Mouse (Mus musculus) c-Kit-positive CD71-positive TER-119-positive erythroid progenitor cells, embryonic 14.5 days (primary cell): ENCODE data around the gene Tnfrsf8.
"Not testable (repeated sequence)": the region's sequence is repeated elsewhere in the genome, so short reads cannot be mapped to it uniquely, and the experiment has no call there.

Experiments used
- DNase-seq: peaks from one replicate; pipeline ENCODE4 v3.0.0-alpha.2; 2013; ENCODE audit warnings: low spot score

The Tnfrsf8 gene

DNA sequence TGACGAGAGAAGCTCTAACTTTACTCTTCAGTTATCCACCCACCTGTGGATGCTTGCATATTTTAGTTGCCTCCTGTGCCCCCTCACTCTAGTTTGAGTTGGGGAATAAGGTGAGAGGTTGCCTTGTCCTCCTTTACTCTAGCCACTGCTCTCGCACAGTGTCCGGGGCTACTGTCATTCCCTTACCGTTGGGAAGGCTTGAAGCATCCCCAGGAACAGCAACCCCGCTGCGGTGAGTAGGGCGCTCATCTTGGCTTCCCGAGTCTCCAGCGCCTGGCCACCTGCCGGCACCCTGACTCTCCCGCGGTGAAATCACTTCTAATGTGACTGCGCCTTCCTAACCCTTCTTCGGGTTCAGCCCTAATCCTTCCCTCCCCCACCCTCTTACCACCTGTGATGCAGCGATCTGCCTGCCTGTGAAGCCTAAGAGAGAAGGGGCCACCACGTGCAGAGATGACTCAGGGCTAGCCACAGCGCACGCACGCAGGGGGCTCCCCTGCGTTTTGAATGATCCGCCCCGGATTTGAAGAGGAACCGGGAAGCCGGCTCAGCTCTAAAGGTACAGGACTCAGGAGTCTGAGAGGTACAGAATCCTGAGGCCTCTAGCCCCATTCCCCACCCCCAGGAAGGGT is at the start of gene Tnfrsf8:
Gene Tnfrsf8 (minus strand): TSS at position 329 of the 632 bp plus-strand sequence.
- no peak for DNase-seq

DNA sequence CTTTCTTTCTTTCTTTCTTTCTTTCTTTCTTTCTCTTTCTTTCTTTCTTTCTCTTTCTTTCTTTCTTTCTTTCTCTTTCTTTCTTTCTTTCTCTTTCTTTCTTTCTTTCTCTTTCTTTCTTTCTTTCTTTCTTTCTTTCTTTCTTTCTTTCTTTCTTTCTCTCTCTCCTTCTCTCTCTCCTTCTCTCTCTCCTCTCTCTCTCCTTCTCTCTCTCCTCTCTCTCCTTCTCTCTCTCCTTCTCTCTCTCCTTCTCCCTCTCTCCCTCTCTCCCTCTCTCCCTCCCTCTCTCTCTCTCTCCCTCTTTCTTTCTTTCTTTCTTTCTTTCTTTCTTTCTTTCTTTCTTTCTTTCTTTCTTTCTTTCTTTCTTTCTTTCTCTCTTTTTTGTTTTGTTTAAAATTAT is 46.7 kb upstream of the Tnfrsf8 start:
- not testable (repeated sequence) for DNase-seq

DNA sequence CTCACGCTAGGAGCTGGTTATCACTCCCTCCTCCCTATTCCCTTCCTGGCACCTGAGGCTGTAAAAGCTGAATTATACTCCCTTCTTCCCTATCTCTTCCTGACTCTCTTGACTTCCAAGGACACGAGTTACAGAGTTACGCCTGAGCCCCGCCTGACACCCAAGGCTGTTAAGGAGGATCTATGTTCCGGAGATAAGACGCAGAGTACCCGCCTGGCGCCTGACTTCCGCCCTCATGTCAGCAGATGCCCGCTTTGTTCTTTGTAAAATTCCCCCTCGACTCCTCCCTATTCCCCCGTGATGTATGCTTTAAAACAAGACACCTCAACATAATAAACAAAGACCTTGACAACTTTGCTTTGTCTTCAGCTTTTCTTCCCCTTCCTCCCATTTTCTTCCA is 46.1 kb upstream of the Tnfrsf8 start:
- DNase-seq: no peak

DNA sequence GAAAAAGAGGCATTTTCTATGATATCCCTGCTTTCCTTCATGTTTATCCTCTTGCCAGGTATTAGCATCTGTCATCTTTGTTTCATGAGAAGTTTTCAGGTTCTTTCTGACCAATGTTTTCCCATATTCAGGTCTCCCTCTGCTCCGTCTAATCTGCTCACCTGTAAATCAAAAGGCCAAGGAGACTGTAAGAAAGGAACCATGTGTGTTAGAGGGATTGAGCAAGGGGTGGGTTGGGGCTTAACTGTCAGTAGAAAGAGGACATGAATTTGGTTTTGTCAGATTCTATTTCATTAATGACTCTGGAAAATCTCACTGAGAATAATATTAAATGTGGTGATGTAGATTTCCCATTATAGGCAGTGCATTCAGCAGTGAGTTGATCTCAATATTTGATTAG is 45.6 kb upstream of the Tnfrsf8 start:
- DNase-seq: no peak

DNA sequence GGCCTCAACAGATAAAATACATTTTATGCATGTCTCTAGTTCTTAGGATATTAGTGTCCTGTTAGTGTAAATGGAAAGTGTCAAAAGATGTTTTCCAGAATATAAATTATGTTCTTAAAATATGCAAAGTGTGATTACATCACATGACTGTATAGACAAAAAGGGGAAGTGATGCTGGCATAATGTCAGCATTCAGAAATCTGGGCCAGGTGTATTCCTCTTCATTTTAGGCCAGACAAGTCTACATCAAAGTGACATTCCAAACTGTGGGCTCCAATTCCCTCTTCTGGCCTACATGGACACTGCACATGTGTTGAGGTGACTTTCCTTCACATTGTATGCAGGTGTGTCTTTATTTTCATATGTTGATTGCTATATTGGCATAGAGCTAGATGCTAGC is 41.3 kb upstream of the Tnfrsf8 start:
- no peak for DNase-seq

DNA sequence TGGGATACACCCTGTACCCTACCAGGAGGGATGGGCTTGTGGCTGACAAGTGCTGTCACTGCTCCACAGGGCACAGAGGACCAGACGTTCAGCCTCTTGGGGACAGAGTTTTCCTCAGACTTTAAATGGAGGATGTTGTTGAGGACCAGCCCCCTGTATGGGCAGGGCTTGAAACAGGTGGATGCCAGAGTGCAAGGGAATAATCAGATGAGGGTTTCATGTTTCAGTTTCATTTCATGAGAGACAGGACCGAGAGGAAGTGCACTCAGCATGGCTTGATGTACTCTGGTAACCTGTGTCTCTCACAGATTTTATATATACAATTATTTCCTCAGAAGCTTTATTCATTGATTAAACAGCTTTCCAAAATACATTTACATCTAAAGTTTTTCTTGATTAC is 38.9 kb upstream of the Tnfrsf8 start:
- no peak for DNase-seq

DNA sequence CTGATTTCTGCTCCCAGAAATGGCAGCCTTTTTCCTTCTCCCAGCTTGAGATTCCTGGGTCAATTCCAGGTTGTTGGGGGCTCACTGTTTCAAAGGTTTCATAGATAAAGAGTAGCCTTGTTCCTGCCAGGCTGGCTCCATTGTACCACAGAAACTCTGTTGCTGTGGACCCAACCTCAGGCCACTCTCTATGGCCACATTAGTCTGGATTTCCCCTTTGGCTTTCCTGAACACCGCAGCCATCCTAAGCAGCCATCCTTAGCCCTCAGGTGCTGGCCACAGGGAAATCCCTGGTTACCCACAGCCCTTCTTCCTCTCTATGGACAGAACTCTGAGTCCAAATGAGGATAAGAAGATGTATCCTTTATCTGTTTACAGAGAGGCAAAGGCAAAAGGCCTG is 30.0 kb upstream of the Tnfrsf8 start:
- no peak for DNase-seq

DNA sequence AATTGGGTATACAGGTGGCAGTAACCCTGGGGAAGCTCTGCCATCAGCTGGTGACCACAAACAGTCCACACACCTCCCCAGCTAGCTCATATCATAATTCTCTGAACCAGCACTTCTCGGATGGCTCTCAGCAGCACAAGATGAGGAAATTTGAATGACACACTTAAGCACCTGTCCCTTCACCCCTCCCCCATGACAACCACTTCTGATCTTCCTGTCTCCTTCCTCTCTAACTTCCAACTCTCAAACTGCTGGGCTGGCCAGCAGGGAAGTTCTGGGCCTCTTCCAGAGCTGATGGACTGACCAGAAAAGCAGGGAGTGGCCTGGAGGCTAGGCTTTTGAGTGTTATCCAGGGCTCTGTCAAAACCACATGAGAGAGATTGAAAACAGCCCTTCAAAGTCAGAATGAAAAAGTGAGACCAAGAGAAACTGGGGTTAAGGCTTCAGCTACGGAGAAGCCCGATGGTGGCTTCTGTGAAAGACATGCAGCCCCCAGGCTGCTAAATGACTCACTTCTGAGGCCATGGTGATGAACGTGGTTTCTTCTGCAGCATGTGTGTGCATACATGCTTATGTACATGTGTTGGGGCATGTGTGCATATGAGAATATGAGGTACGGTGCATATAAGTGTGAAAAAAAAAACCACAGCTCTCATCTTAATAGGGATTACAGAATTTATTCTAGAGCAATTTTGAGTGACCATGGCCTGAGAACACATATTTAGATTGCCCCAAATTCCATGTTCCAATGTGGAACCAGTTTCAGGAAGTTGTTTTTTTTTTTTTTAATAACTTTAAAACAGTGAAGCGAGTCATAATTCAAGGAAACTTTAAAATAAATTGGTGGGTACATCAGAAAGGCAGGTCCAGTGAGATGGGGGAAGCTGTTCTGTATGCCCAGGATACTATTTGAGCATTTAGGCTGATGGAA is 27.2 kb upstream of the Tnfrsf8 start:
- DNase-seq: no peak

DNA sequence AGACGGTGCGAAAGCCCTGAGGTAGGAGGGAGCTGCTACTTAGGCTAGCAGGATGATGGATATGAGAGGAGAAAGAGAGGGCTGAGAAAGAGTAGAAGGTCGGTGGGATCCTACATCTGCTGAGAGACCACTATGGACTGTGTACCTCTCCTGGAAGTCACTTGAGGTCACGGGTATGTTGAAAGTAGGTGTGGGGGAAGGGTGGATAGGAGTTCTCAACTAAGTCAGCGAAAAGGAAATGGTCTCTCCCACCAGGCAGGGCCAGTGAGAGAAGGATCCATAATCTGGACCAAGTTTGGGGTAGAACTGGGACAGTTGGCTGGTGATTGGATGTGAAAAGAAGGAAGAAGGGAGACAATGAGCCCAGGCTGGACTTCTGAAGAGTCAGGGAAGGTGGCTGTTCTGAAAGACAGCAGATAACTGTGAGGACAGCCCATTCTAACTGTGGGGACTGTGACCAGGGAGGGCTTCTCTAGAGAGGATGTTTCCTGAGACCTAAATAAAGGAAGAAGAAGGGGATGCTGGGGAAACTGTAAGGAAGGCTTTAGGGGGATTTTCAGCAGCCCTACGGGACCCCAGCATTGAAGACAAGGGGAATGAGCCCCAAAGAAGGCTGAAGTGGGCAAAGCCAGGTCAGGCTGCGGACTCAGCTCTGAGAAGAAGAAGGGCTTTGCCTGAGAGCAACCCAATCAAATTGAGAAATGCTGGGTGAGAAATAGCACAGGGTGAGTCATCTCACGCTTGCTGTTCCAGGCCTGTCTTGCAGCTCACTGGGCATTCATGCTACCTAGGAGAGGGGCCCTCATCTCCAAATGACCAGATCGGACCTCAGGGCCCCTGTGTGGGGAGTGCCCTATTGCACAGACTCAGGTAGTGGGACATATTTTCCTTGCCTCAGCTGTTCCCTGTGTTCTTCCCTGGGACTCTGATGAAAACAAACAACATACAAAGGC is 23.2 kb upstream of the Tnfrsf8 start:
- no peak for DNase-seq

DNA sequence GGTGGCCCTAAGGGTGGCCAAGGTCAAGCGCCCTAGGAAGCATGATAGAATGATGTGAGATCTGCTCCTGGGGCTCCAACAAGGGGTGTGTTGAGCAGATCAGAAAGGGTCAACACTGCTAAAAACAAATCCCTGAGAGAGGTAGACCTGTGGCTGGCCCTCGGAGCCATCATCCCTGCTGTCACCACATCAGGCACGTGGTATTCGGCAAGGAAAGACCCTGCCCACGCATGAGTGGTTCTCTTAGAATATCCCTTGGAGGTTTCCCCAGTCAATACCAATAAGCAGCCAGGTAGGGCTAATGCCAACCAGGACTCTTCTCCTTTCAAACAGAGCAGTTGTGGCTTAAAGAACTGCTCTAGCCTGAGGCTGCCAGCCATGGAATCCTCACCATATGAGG is 21.6 kb upstream of the Tnfrsf8 start:
- DNase-seq: no peak

DNA sequence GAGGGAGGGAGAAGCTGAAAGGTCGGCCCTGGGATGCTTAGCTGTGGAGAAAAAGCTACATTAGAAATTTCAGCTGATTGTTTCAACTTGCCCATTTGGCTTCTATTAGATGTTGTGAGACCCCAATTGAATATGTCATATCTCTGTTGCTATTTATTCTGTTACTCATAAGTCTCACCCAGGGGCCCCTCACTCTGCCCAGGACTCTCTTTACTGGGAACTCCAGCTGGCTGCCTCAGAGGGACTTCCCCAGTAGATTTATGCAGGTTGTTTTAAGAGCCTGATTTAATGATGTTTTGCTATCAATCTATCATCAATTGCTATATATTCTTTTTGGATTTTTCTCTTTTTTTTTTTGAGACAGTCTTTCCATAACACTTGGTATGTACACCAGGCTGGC is 21.1 kb upstream of the Tnfrsf8 start:
- no peak for DNase-seq

DNA sequence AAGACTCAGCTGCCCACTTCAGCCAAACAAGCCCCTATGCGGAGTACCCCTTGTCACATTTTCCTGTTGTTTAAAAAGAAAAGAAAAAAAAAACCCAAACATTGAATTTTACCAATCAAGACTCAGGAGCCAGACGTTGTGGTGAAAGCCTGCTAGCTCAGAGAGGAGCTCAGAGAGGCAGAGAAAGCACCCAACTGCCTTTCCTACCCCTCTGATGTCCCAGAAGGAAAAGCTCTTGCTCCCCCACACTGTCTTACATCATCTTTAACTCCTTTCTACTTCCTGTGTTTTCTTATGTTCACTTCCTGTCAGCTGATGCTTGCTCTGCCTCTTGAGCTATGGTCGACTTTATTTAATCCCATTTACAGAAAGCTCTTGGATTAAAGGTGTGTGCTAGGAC is 8.7 kb upstream of the Tnfrsf8 start:
- DNase-seq: no peak

DNA sequence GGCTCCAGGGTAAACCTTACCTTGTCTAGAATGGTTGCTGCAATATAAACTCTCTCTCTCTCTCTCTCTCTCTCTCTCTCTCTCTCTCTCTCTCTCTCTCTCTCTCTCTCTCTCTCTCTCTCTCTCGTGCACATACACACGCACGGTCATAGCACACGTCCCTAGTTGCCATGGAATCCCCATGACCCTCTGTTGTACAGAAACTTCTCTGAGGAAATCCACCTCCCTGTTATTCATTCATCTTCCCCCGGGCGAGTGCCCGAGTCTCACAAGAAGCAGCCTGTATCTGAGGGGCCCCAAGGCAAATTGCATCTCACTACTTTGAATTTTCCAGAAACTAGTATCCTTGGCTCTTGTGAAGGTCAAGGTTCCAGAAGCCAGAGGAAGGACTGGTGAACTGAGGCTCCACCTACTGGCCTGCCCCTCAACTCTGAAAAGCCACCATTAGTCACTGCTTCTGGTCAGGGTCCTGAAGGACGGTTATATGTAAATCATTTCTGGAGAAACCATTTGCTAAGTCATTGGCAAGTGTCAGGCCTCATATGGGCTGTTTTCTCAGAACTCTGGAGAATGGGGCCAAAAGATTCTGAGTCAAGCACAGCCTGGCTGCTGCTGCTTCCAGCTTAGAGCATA is 8.1 kb upstream of the Tnfrsf8 start:
- no peak for DNase-seq

DNA sequence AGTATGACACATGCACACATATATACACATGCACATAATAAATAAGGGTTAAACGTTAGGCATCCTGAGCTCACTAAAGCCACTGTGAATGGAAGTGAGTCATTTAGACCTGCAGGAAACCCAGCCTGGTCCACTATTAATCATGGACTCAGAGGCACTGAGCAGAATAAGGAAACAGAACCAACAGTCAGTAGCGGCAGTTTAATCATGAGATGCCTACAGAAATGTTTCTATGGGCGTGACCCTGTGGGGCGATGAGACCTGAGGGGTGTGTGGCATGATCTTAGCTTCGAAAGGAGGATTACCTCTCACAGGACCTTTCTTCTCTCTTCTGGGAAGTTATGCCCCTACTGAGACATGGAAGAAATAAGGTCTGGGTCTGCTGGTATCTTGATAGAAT is 7.2 kb upstream of the Tnfrsf8 start:
- DNase-seq: no peak

DNA sequence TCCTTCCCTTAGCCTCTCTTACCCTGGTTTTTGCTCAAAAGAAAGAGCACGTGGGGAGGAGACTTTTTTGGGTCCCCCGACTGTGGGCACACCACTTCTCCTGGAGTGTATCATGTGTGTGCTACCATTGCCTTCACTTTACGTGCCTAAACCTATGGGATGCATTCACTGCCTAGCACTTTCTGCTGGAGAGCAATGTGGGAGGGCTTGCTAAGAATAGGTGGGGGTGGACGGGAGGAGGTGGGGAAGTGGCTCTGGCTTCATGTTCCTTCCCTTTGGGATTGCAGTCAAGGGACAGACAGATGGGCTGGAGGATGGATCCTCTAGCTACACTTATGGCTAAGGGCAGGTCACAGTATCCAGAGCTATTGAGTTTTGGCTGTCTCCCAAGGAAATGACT is 5.7 kb upstream of the Tnfrsf8 start:
- no peak for DNase-seq

DNA sequence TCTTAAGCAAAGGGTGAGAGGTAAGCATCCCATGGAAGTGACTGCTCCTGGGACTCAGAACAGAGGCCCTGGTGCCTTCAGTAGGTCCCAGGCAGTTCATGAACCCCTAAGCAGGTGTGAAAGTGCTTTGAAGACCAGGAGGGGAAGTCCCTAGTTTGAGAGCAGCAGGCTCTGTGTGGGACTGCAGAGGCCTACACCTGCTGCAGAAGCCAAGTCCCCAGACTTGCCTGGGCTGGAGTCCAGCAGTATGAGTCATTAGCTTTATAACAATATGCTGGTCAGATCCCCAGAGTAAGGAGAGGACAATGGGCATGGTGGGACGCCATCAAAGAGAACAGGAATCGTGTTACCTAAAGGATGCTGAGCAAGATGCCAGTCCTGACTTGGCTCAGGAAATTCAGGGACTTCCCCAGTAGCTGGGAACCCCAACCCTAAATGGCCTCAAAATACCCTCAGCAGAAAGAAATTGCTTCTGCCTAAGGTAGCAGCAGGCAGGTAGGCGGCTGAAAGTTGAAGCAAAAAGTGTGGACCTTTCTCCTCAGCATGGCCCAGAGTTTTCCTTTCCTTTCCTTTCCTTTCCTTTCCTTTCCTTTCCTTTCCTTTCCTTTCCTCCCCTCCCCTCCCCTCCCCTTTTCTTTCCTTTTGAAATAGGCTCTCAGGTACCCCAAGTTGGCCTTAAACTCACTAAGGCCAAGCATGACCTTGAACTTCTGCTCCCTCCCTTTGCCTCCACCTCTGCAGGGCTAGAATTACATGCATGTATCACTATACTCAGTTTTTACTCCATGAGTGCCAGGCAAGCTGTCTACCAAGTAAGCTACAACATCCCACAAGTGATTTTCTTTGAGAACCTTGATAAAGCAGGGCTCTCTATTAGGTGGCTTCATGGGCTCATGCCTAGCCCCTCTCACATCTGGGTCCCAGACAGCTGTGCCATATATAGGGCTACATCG is 4.6 kb upstream of the Tnfrsf8 start:
- no peak for DNase-seq

DNA sequence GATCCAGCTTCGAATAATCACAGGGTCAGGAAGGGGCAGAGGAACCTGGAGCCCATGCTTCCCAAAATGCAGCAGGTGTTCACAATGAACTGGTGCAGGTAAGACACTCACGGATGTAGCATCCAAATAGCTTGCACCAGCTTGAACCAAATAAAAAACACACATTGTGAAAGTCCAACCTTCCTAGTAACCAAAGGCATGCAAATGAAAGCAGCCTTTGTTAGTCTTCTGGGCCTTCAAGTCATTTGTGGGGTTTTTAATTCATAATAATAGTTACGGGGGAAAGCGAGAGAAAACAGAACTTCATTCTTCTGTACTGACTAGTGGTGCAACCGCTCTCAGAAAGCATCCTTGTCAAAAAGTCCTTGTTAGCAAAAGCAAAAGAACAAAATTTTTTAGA is 1.7 kb upstream of the Tnfrsf8 start:
- DNase-seq: no peak

DNA sequence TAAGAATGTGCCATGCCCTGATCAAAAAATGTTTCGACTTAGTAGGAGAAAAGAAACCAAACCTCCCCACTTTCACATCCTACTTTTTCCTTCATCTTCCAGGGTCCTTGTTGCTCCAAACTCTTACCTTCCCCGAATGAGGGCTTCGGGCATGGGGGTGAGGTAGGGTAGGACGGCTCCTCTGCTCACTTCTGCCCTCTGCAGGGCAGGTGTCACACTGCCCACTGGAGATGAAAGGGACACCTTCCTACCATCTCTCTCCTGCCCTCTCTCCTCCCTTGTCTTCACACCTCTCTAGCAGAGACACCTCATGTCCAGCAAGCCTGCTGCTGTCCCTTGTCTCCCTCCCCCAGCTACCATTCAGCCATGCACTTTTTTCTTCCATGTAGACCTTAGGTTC is 998 bp downstream of the Tnfrsf8 start:
- DNase-seq: no peak

DNA sequence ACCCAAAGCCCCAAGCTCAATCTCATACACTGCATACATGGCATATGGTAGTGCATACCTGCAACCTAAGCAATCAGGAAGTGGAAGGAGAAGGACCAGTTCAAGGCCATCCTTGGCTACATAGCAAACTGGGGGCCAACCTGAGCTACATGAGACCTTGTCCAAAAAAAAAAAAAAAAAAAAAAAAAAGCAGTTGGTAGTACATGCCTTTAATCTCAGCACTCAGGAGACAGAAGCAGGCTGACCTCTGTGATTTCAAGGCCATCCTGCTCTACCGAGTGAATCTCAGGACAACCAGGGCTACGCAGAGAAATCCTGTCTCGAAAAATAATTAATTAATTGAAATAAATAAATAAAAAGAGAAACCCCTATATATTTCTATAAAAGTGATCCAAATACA is 1.7 kb downstream of the Tnfrsf8 start:
- DNase-seq: no peak

DNA sequence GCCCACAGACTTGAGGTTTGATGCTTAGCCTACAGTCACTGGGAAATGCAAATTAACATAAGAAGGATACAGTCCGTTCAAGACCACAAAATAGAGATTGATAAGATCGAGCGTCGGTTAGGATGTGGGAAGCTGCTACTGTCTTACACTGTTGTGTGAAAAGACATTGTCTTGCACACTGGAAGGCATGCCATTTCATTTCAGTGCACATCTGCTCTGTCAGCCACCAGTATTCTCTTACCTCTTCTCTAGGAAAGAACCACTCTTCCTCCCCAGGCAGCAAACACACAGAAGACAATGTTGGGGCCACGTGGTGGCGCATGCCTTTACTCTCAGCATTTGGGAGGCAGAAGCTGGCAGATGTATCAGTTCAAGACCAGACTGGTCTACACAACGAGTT is 2.4 kb downstream of the Tnfrsf8 start:
- DNase-seq: no peak

DNA sequence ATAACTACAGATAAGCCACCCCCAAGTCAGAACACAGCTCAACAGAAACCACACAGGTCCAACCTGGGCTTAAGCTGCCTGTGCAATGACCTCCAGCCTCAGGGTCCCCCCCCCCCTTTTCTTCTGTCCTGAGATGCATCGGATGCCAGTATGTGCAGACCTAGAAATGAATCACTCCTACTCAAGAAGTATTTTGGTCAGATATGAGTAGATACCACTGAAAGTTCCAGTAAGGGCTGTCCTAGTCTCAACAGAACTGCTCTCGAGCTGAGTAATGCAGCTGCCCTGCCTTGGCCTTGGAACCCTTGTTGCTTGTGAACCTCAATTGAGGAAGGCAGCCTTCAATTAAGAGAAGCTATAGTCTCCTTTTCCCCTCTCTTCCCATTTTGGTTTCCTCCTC is 4.1 kb downstream of the Tnfrsf8 start:
- no peak for DNase-seq
